Mouse (Mus musculus): ENCODE results near the gene Gtpbp2. TPM values are rescaled to one million over a fixed set of nuclear protein-coding genes. Genes with fewer than 3 reads are reported as not detected.

The Gtpbp2 gene
- polyA plus RNA-seq, 1 experiment from 2014 or later = 41.1 TPM

GRCm38 (mm10) chr17:46129741-46130498, 30.9 kb upstream of the Gtpbp2 start:
- Histone ChIP-seq H3K36me3 (peaks cover 42% of the 10 kb centered on the region), H3K4me3 (no peak overlapping the region), H3K4me1 (replicated peaks) (0 out of 2 replicates have a peak, but pooled peaks cover 2% of the 10 kb centered on the region), H3K9ac (no peak overlapping the region), H3K9me3 (no peaks in the 10 kb centered on the region), H3K27ac (replicated peaks) (no peak overlapping the region), H3K4me2 (no peak overlapping the region), H3K27me3 (no peaks in the 10 kb centered on the region)
- ATAC-seq (ENCODE audit: low FRiP score, low read depth) = no peak
- 84% methylated on average over 13 of the region's 13 CpGs for WGBS

- H3K4me2 ChIP-seq = no peak overlapping the region
- H3K4me3 ChIP-seq = no peak overlapping the region
- 0 out of 2 replicates have a peak, but pooled peaks cover 2% of the 10 kb centered on the region for H3K4me1 ChIP-seq (replicated peaks)
- H3K27ac ChIP-seq (replicated peaks) = no peak overlapping the region
- no peaks in the 10 kb centered on the region for H3K9me3 ChIP-seq
- ATAC-seq (ENCODE audit: low FRiP score, low read depth) = peak; percentile 42
- H3K27me3 ChIP-seq = no peaks in the 10 kb centered on the region
- peaks cover 25% of the 10 kb centered on the region for H3K36me3 ChIP-seq
- no peak overlapping the region for H3K9ac ChIP-seq
- WGBS = 15% methylated on average over 12 of the region's 12 CpGs
Observed at GRCm38 (mm10) chr17:46132058-46132718, 28.6 kb upstream of the Gtpbp2 start.

- no peak for ATAC-seq (ENCODE audit: low FRiP score, low read depth)
- 0 out of 2 replicates have a peak, but pooled peaks cover 2% of the 10 kb centered on the region for H3K4me1 ChIP-seq (replicated peaks)
- WGBS = 65% methylated on average over 8 of the region's 8 CpGs
Observed at GRCm38 (mm10) chr17:46132862-46133261, 28.0 kb upstream of the Gtpbp2 start.

GRCm38 (mm10) chr17:46138563-46139236, 22.1 kb upstream of the Gtpbp2 start:
- no peak overlapping the region for H3K4me3 ChIP-seq
- peaks cover 11% of the 10 kb centered on the region for H3K4me1 ChIP-seq (replicated peaks)
- no peak overlapping the region for H3K9ac ChIP-seq
- ATAC-seq (ENCODE audit: low FRiP score, low read depth) = no peak
- no peaks in the 10 kb centered on the region for H3K9me3 ChIP-seq
- 0 out of 2 replicates have a peak, but pooled peaks cover 6% of the 10 kb centered on the region for H3K36me3 ChIP-seq
- 81% methylated on average over 8 of the region's 8 CpGs for WGBS
- no peak overlapping the region for H3K27ac ChIP-seq (replicated peaks)
- H3K27me3 ChIP-seq = no peaks in the 10 kb centered on the region
- no peak overlapping the region for H3K4me2 ChIP-seq

More at GRCm38 (mm10) chr17:46132862-46133261, 28.0 kb upstream of the Gtpbp2 start:
- no peak overlapping the region for H3K9ac ChIP-seq
- H3K36me3 ChIP-seq = peaks cover 19% of the 10 kb centered on the region
- H3K4me2 ChIP-seq = no peak overlapping the region
- no peaks in the 10 kb centered on the region for H3K9me3 ChIP-seq
- no peaks in the 10 kb centered on the region for H3K27me3 ChIP-seq
- H3K27ac ChIP-seq (replicated peaks) = no peak overlapping the region
- no peak overlapping the region for H3K4me3 ChIP-seq

GRCm38 (mm10) chr17:46139872-46140271, 21.0 kb upstream of the Gtpbp2 start:
- 97% methylated on average over 3 of the region's 3 CpGs for WGBS
- Histone ChIP-seq H3K36me3 (0 out of 2 replicates have a peak, but pooled peaks cover 6% of the 10 kb centered on the region), H3K27ac (replicated peaks) (no peak overlapping the region), H3K4me1 (replicated peaks) (peaks cover 19% of the 10 kb centered on the region), H3K4me2 (no peak overlapping the region), H3K9ac (no peak overlapping the region), H3K27me3 (no peaks in the 10 kb centered on the region), H3K9me3 (no peaks in the 10 kb centered on the region), H3K4me3 (no peak overlapping the region)
- ATAC-seq (ENCODE audit: low FRiP score, low read depth) = no peak

GRCm38 (mm10) chr17:46143578-46144423, 17.0 kb upstream of the Gtpbp2 start, which contains the start of gene Rsph9:
Gene Rsph9 (minus strand): TSS chr17:46144216.
- peak; percentile 94 for ATAC-seq (ENCODE audit: low FRiP score, low read depth)
- WGBS = 5% methylated on average over 37 of the region's 37 CpGs
- peaks cover 14% of the 10 kb centered on the region for H3K36me3 ChIP-seq
- H3K27ac ChIP-seq (replicated peaks) = peak within 1 kb of the TSS; percentile 61
- no peaks in the 10 kb centered on the region for H3K9me3 ChIP-seq
- H3K4me3 ChIP-seq = peak within 1 kb of the TSS; percentile 51
- H3K4me1 ChIP-seq (replicated peaks) = peaks cover 19% of the 10 kb centered on the region
- H3K27me3 ChIP-seq = no peaks in the 10 kb centered on the region
- H3K9ac ChIP-seq = peak within 1 kb of the TSS; percentile 52
- peak within 1 kb of the TSS; percentile 82 for H3K4me2 ChIP-seq

- peak; percentile 89 for ATAC-seq (ENCODE audit: low FRiP score, low read depth)
- Histone ChIP-seq H3K4me1 (replicated peaks) (peaks cover 14% of the 10 kb centered on the region), H3K27me3 (no peaks in the 10 kb centered on the region), H3K4me2 (peak within 1 kb of the TSS; percentile 86), H3K9ac (peak within 1 kb of the TSS; percentile 75), H3K36me3 (0 out of 2 replicates have a peak, but pooled peaks cover under 1% of the 10 kb centered on the region), H3K9me3 (no peaks in the 10 kb centered on the region), H3K27ac (replicated peaks) (peak within 1 kb of the TSS; percentile 73), H3K4me3 (peak within 1 kb of the TSS; percentile 71)
- WGBS = 7% methylated on average over 33 of the region's 33 CpGs
Observed at GRCm38 (mm10) chr17:46152847-46153782, 7.7 kb upstream of the Gtpbp2 start, which contains the start of gene Mad2l1bp. Gene Mad2l1bp (minus strand): TSS chr17:46153553.

GRCm38 (mm10) chr17:46154336-46154735, 6.5 kb upstream of the Gtpbp2 start:
- H3K36me3 ChIP-seq = no peaks in the 10 kb centered on the region
- no peak overlapping the region for H3K9ac ChIP-seq
- H3K27ac ChIP-seq (replicated peaks) = no peak overlapping the region
- H3K27me3 ChIP-seq = no peaks in the 10 kb centered on the region
- H3K4me3 ChIP-seq = no peak overlapping the region
- H3K4me1 ChIP-seq (replicated peaks) = peaks cover 14% of the 10 kb centered on the region
- no peak overlapping the region for H3K4me2 ChIP-seq
- no peaks in the 10 kb centered on the region for H3K9me3 ChIP-seq
- 99% methylated on average over 3 of the region's 3 CpGs for WGBS
- no peak for ATAC-seq (ENCODE audit: low FRiP score, low read depth)

GRCm38 (mm10) chr17:46156680-46157079, 4.2 kb upstream of the Gtpbp2 start:
- Histone ChIP-seq H3K27me3 (no peaks in the 10 kb centered on the region), H3K4me1 (replicated peaks) (peaks cover 29% of the 10 kb centered on the region), H3K36me3 (no peaks in the 10 kb centered on the region), H3K9ac (no peak overlapping the region), H3K4me2 (no peak overlapping the region), H3K27ac (replicated peaks) (no peak overlapping the region), H3K4me3 (no peak overlapping the region), H3K9me3 (no peaks in the 10 kb centered on the region)
- 84% methylated on average over 5 of the region's 5 CpGs for WGBS
- no peak for ATAC-seq (ENCODE audit: low FRiP score, low read depth)

GRCm38 (mm10) chr17:46157131-46157530, 3.7 kb upstream of the Gtpbp2 start:
- Histone ChIP-seq H3K36me3 (no peaks in the 10 kb centered on the region), H3K4me3 (no peak overlapping the region), H3K27ac (replicated peaks) (no peak overlapping the region), H3K4me1 (replicated peaks) (peaks cover 33% of the 10 kb centered on the region), H3K9me3 (no peaks in the 10 kb centered on the region), H3K27me3 (no peaks in the 10 kb centered on the region), H3K9ac (no peak overlapping the region), H3K4me2 (no peak overlapping the region)
- ATAC-seq (ENCODE audit: low FRiP score, low read depth) = no peak
- 87% methylated on average over 8 of the region's 8 CpGs for WGBS
